Mouse (Mus musculus) small intestine, adult 2 months (tissue): ENCODE measurements at regions not wholly inside any gene's neighbourhood (a gene's known extent, or its start where the extent isn't known, plus 50 kb on each side); places are given as distances from the start of the nearest gene placed in this dataset.

Experiments used
- CTCF ChIP-seq: fragments of 200-500 bp; IDR thresholded peaks from 2 replicates; pipeline ENCODE4 v1.5.1; 2012; ENCODE audit warnings: low read depth, mild to moderate bottlenecking, control low read depth, inconsistent platforms, low read length, moderate library complexity, mixed read lengths; ENCODE audit not compliant: insufficient replicate concordance, insufficient read length; ENCODE audit errors: extremely low read depth
- POLR2A ChIP-seq: fragments of 200-500 bp; IDR thresholded peaks from 2 replicates; pipeline ENCODE4 v1.6.1; 2012; ENCODE audit warnings: low read depth, mild to moderate bottlenecking, control low read depth, inconsistent platforms, low read length, moderate library complexity

- TF ChIP-seq CTCF = no peak
- no peak for TF ChIP-seq POLR2A
Measured at GRCm38 (mm10) chr14:120113316-120113715, 71.1 kb upstream of the Oxgr1 start.
